ENCODE assay signal across 8 mouse cellular contexts in genomic region chr11:51606447-51607095, GRCm38 (mm10). TPM values are rescaled to one million over a fixed set of nuclear protein-coding genes. Genes with fewer than 3 reads are reported as not detected.
DNase-seq lines count a peak whose midpoint lies in the region; ATAC-seq lines count a peak whose summit lies in the region.

TSS of gene Hnrnpab (minus strand) at chr11:51606847.

- under 1% methylated on average over 66 of the region's 91 CpGs for WGBS in hindbrain, embryonic 11.5 days

- ATAC-seq in hindbrain, embryonic 11.5 days (ENCODE audit: low FRiP score), result peak; percentile 94

- H3K36me3 ChIP-seq in hindbrain, embryonic 11.5 days (ENCODE audit: control insufficient read depth, insufficient read depth, low read length), result peaks cover 27% of the 10 kb centered on the region

- H3K4me2 ChIP-seq in hindbrain, embryonic 11.5 days (replicated peaks; ENCODE audit: low read depth, low read length), result peak within 1 kb of the TSS; percentile 82

- peak within 1 kb of the TSS; percentile 99 for H3K4me3 ChIP-seq in hindbrain, embryonic 11.5 days (ENCODE audit: low read depth, low read length)

- H3K4me1 ChIP-seq in hindbrain, embryonic 11.5 days (replicated peaks; ENCODE audit: control insufficient read depth, insufficient read depth, low read length), result 0 out of 2 replicates have a peak, but pooled peaks cover 5% of the 10 kb centered on the region

- H3K9ac ChIP-seq in hindbrain, embryonic 11.5 days (ENCODE audit: low read depth, low read length), result peak within 1 kb of the TSS; percentile 100

- DNase-seq in MN1 (ENCODE audit: low spot score), result peak; percentile 100
- DNase-seq in cerebellum, adult 9-10 months, result peak; percentile 99
- DNase-seq in frontal cortex, adult 2 months (ENCODE audit: extremely low spot score in 1 of 2, low spot score in 1 of 2), result peak; percentile 96 to 99
- peak; percentile 98 for DNase-seq in hindbrain, embryonic 11.5 days (ENCODE audit: low spot score)
- peak; percentile 98 for DNase-seq in layer of hippocampus, postnatal 10 days (ENCODE audit: low spot score in 2 of 2)
- peak; percentile 97 for DNase-seq in lung, postnatal 10 days
- peak; percentile 94 for DNase-seq in ovary, postnatal 36 days (ENCODE audit: low spot score)
- peak; percentile 97 for DNase-seq in thymus, postnatal 25 days

- no peaks in the 10 kb centered on the region for H3K27me3 ChIP-seq in hindbrain, embryonic 11.5 days (ENCODE audit: control insufficient read depth, insufficient read depth, low read length)

- H3K27ac ChIP-seq in hindbrain, embryonic 11.5 days (ENCODE audit: low read depth, low read length), result peak within 1 kb of the TSS; percentile 95

- no peaks in the 10 kb centered on the region for H3K9me3 ChIP-seq in hindbrain, embryonic 11.5 days (ENCODE audit: control insufficient read depth, low read length)

RNA-seq across cellular contexts. Expression of gene Hnrnpab, which starts in this region (rescaled TPM):
- 127 and 135 TPM in 2 replicates for polyA plus RNA-seq in frontal cortex, adult 2 months (2012; rRNA removed)
- 777 and 822 TPM in 2 replicates for polyA plus RNA-seq in hindbrain, embryonic 11.5 days (2014; fragmentation: Nextera tagmentation; extraction: Ambion mirVana)
- 100 to 1,000 TPM; 238 to 239 TPM for total RNA-seq in layer of hippocampus, postnatal 10 days (2021)

Comparison
In these comparisons a context has a peak if more than half of its experiments do, and no peak if none do; other contexts are left out.
1. Peak in every context shown above with its lines: DNase-seq, ATAC-seq, H3K4me3 ChIP-seq and H3K27ac ChIP-seq.